Mouse (Mus musculus) heart, adult 2 months (tissue): ENCODE data around the gene Mfge8.

ENCODE experiments used
- CTCF ChIP-seq: fragments of 200-600 bp; IDR thresholded peaks from 2 replicates; pipeline ENCODE4 v1.8.1; 2022; ENCODE audit warnings: antibody characterized with exemption, mild to moderate bottlenecking, moderate library complexity
- POLR2A ChIP-seq: fragments of 200-500 bp; IDR thresholded peaks from 2 replicates; pipeline ENCODE4 v1.6.1; 2011; ENCODE audit warnings: mild to moderate bottlenecking, low read depth, low read length, control low read depth; ENCODE audit not compliant: insufficient read depth

DNA sequence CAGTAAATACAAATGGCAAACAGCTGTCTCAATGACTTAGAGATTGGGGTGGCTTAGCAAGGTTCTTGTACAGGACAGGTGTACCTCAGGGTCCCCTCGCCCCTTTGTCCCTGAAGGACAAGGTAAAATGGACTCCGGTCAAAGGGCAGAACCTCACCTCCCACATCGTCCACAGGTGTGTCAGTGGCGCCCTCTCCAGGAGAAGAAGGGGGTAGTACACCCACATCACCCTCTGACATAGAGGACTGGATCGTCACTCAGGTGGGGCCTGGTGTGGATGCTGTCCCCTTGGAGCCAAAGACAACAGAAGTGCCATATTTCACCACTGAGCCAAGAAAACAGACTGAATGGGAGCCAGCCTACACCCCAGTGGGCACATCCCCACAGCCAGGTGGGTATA, 52.4 kb downstream of the Mfge8 start:
- TF ChIP-seq POLR2A (no peak), CTCF (no peak)
